Mouse (Mus musculus) left cerebral cortex, postnatal 4 days (tissue): ENCODE data around the gene Exo1. TPM values are rescaled to one million over a fixed set of nuclear protein-coding genes. Genes with fewer than 3 reads are reported as not detected.

Source experiments
- DNase-seq: peaks from one replicate; pipeline ENCODE4 v3.0.0-alpha.2; 2022
- intact Hi-C: fragments of 180-260 bp; cut with DNase I; formaldehyde crosslinking; loops from one replicate; pipeline ENCODE4 v1.15.1; 2025
- total RNA-seq, 2 experiments: library from RNA; stranded (reverse); gene quantifications; 2 replicates each; pipeline ENCODE4 v1.2.3; 2021

The Exo1 gene
- total RNA-seq: 1 to 10 TPM; 4.5 to 5.5 TPM

- intact Hi-C loops: no loop called here
- DNase-seq: peak; percentile 82
These were observed at the start of gene Exo1 for GRCm38 (mm10) chr1:175880453-175881296. TSS of gene Exo1 (plus strand) at chr1:175880581.

GRCm38 (mm10) chr1:175855515-175855914 lies 24.9 kb upstream of the Exo1 start:
- intact Hi-C loops: no loop called here
- DNase-seq: no peak

GRCm38 (mm10) chr1:175867050-175867449 lies 13.3 kb upstream of the Exo1 start:
- intact Hi-C loops: loop anchor here (10.0 kb wide), 1 partner anchor 182 kb away; no protein-coding TSS in a partner anchor
- DNase-seq: no peak

GRCm38 (mm10) chr1:175867558-175867957 lies 12.8 kb upstream of the Exo1 start:
- intact Hi-C loops: loop anchor here (10.0 kb wide), 1 partner anchor 183 kb away; no protein-coding TSS in a partner anchor
- DNase-seq: peak; percentile 31

- DNase-seq: no peak
- intact Hi-C loops: no loop called here
These were observed 9.7 kb upstream of the Exo1 start for GRCm38 (mm10) chr1:175870716-175871115.

- intact Hi-C loops: no loop called here
- peak; percentile 6 for DNase-seq
These were observed 8.2 kb upstream of the Exo1 start for GRCm38 (mm10) chr1:175872028-175872816.

- intact Hi-C loops: no loop called here
These were observed 3.0 kb downstream of the Exo1 start for GRCm38 (mm10) chr1:175883398-175883797.

GRCm38 (mm10) chr1:175893263-175893662 lies 12.9 kb downstream of the Exo1 start:
- DNase-seq: no peak
- intact Hi-C loops: no loop called here

More at GRCm38 (mm10) chr1:175883398-175883797, 3.0 kb downstream of the Exo1 start:
- DNase-seq: no peak

GRCm38 (mm10) chr1:175893726-175894125 lies 13.3 kb downstream of the Exo1 start:
- intact Hi-C loops: no loop called here
- no peak for DNase-seq

- no peak for DNase-seq
- intact Hi-C loops: no loop called here
These were observed 30.8 kb downstream of the Exo1 start for GRCm38 (mm10) chr1:175911207-175911606.

- intact Hi-C loops: no loop called here
- DNase-seq: no peak
These were observed 31.7 kb downstream of the Exo1 start for GRCm38 (mm10) chr1:175912038-175912437.

GRCm38 (mm10) chr1:175913728-175914303 lies 33.4 kb downstream of the Exo1 start:
- intact Hi-C loops: no loop called here
- DNase-seq: no peak

- no peak for DNase-seq
- intact Hi-C loops: loop anchor here (5.0 to 10.0 kb wide), 3 partner anchors 248 to 1325 kb away; partner anchors contain the start of gene Fh1
These were observed 39.6 kb downstream of the Exo1 start, which contains the start of gene Gm38100 for GRCm38 (mm10) chr1:175920029-175920428. TSS of gene Gm38100 (plus strand) at chr1:175920329.

GRCm38 (mm10) chr1:175921091-175921490 lies 40.7 kb downstream of the Exo1 start:
- intact Hi-C loops: loop anchor here (5.0 to 10.0 kb wide), 3 partner anchors 249 to 1326 kb away; partner anchors contain the start of gene Fh1
- DNase-seq: no peak

GRCm38 (mm10) chr1:175923848-175924787 lies 43.7 kb downstream of the Exo1 start:
- intact Hi-C loops: loop anchor here (5.0 to 10.0 kb wide), 3 partner anchors 252 to 1329 kb away; partner anchors contain the start of gene Fh1
- peak; percentile 68 for DNase-seq

GRCm38 (mm10) chr1:175931391-175931790 lies 51.0 kb downstream of the Exo1 start:
- no peak for DNase-seq
- intact Hi-C loops: loop anchor here (10.0 kb wide), 1 partner anchor 293 kb away; no protein-coding TSS in a partner anchor

GRCm38 (mm10) chr1:175936282-175936737 lies 55.9 kb downstream of the Exo1 start:
- intact Hi-C loops: loop anchor here (2.0 to 10.0 kb wide), 3 partner anchors 288 to 926 kb away; no protein-coding TSS in a partner anchor
- DNase-seq: peak; percentile 73

GRCm38 (mm10) chr1:175938731-175939130 lies 58.4 kb downstream of the Exo1 start:
- intact Hi-C loops: loop anchor here (10.0 kb wide), 1 partner anchor 286 kb away; no protein-coding TSS in a partner anchor
- DNase-seq: no peak

GRCm38 (mm10) chr1:175943168-175943567 lies 62.8 kb downstream of the Exo1 start:
- intact Hi-C loops: no loop called here
- DNase-seq: no peak
